Mouse (Mus musculus) midbrain, embryonic 13.5 days (tissue): Measurements from ENCODE around the gene Hapln2. TPM values are rescaled to one million over a fixed set of nuclear protein-coding genes. Genes with fewer than 3 reads are reported as not detected.

Experiments used
- ATAC-seq: fragments of 200-750 bp; cut with Nextera tagmentation; 2 replicates; pipeline ENCODE4 v1.8.0; 2017; ENCODE audit warnings: mild to moderate bottlenecking, moderate TSS enrichment, moderate library complexity
- H3K27ac ChIP-seq: fragments of 300-500 bp; sonication (generic); 2 replicates; pipeline ENCODE4 v1.5.1; 2015; ENCODE audit warnings: inconsistent platforms, mild to moderate bottlenecking, moderate library complexity
- H3K27me3 ChIP-seq: fragments of 300-500 bp; sonication (generic); 2 replicates; pipeline ENCODE4 v1.6.1; 2015; ENCODE audit warnings: mild to moderate bottlenecking, inconsistent platforms
- H3K36me3 ChIP-seq: fragments of 300-500 bp; sonication (generic); 2 replicates; pipeline ENCODE4 v1.6.1; 2015; ENCODE audit warnings: mild to moderate bottlenecking, inconsistent platforms
- H3K4me1 ChIP-seq: fragments of 300-500 bp; sonication (generic); replicated peaks from 2 replicates; pipeline ENCODE4 v1.6.1; 2015; ENCODE audit warnings: inconsistent platforms
- H3K4me2 ChIP-seq: fragments of 300-500 bp; sonication (generic); replicated peaks from 2 replicates; pipeline ENCODE4 v1.6.1; 2015; ENCODE audit warnings: moderate library complexity, mild to moderate bottlenecking, inconsistent platforms
- H3K4me3 ChIP-seq: fragments of 300-500 bp; sonication (generic); replicated peaks from 2 replicates; pipeline ENCODE4 v1.5.1; 2015; ENCODE audit warnings: mild to moderate bottlenecking, inconsistent platforms
- H3K9ac ChIP-seq: fragments of 300-500 bp; sonication (generic); replicated peaks from 2 replicates; pipeline ENCODE4 v1.6.1; 2015; ENCODE audit warnings: mild to moderate bottlenecking, inconsistent platforms
- H3K9me3 ChIP-seq: fragments of 300-500 bp; sonication (generic); 2 replicates; pipeline ENCODE4 v1.6.1; 2016; ENCODE audit warnings: mild to moderate bottlenecking, inconsistent platforms
- WGBS: fragments of 180-500 bp; shearing (Covaris S2); methylation state at CpG from one replicate; pipeline ENCODE4 v1.1.7; 2015; 5-methylcytosine and 5-hydroxymethylcytosine counted together
- polyA plus RNA-seq: library from polyadenylated mRNA; unstranded; fragments of >200 nt; fragmentation: Nextera tagmentation; extraction: Ambion mirVana; gene quantifications from 2 replicates; pipeline ENCODE4 v1.2.1, GENCODE M21; 2015

The Hapln2 gene
- polyA plus RNA-seq, 1 experiment from 2014 or later, result 0.55 TPM

- H3K4me2 ChIP-seq, result no peak overlapping the region
- 0 out of 2 replicates have a peak, but pooled peaks cover 2% of the 10 kb centered on the region for H3K4me1 ChIP-seq
- H3K27ac ChIP-seq, result no peak overlapping the region
- H3K9ac ChIP-seq, result no peak overlapping the region
- H3K4me3 ChIP-seq, result no peak overlapping the region
- H3K27me3 ChIP-seq, result peaks cover 40% of the 10 kb centered on the region
- ATAC-seq, result no peak
- H3K36me3 ChIP-seq, result no peaks in the 10 kb centered on the region
- H3K9me3 ChIP-seq, result 0 out of 2 replicates have a peak, but pooled peaks cover under 1% of the 10 kb centered on the region
- WGBS, result 74% methylated on average over 5 of the region's 5 CpGs
Measured at GRCm38 (mm10) chr3:88033506-88033905, 6.1 kb upstream of the Hapln2 start.

- Histone ChIP-seq H3K4me2 (no peak overlapping the region), H3K9me3 (peaks cover 8% of the 10 kb centered on the region; the same call in 1 of the 2 replicates), H3K4me3 (no peak overlapping the region), H3K36me3 (no peaks in the 10 kb centered on the region), H3K4me1 (0 out of 2 replicates have a peak, but pooled peaks cover 2% of the 10 kb centered on the region), H3K9ac (no peak overlapping the region), H3K27me3 (peaks cover 56% of the 10 kb centered on the region), H3K27ac (no peak overlapping the region)
- WGBS, result 20% methylated on average over 19 of the region's 19 CpGs
- no peak for ATAC-seq
Measured at GRCm38 (mm10) chr3:88030608-88031395, 3.4 kb upstream of the Hapln2 start.

- ATAC-seq, result no peak
- H3K4me2 ChIP-seq, result no peak overlapping the region
- peaks cover 11% of the 10 kb centered on the region; the same call in 1 of the 2 replicates for H3K9me3 ChIP-seq
- H3K9ac ChIP-seq, result no peak overlapping the region
- WGBS, result 62% methylated on average over 7 of the region's 7 CpGs
- H3K27me3 ChIP-seq, result peaks cover 78% of the 10 kb centered on the region
- H3K27ac ChIP-seq, result no peak overlapping the region
- no peaks in the 10 kb centered on the region for H3K36me3 ChIP-seq
- no peak overlapping the region for H3K4me3 ChIP-seq
- peaks cover 24% of the 10 kb centered on the region for H3K4me1 ChIP-seq
Measured at GRCm38 (mm10) chr3:88026823-88027222, 560 bp downstream of the Hapln2 start.

- Histone ChIP-seq H3K4me1 (peaks cover 22% of the 10 kb centered on the region), H3K36me3 (no peaks in the 10 kb centered on the region), H3K4me3 (peak overlapping the region; percentile 57), H3K9me3 (peaks cover 9% of the 10 kb centered on the region; the same call in 1 of the 2 replicates), H3K27me3 (peaks cover 82% of the 10 kb centered on the region), H3K27ac (no peak overlapping the region), H3K4me2 (peak overlapping the region; percentile 95), H3K9ac (peak overlapping the region; percentile 61)
- ATAC-seq, result peak; percentile 82
- WGBS, result under 1% methylated on average over 81 of the region's 81 CpGs
Measured at GRCm38 (mm10) chr3:88023192-88024074, 4.0 kb downstream of the Hapln2 start.

GRCm38 (mm10) chr3:88022322-88023191 is 4.8 kb downstream of the Hapln2 start:
- peak; percentile 86 for ATAC-seq
- peak overlapping the region; percentile 57 for H3K4me3 ChIP-seq
- WGBS, result under 1% methylated on average over 62 of the region's 66 CpGs
- 0 out of 2 replicates have a peak, but pooled peaks cover 4% of the 10 kb centered on the region for H3K9me3 ChIP-seq
- H3K4me1 ChIP-seq, result peaks cover 22% of the 10 kb centered on the region
- H3K9ac ChIP-seq, result peak overlapping the region; percentile 61
- peaks cover 83% of the 10 kb centered on the region for H3K27me3 ChIP-seq
- no peak overlapping the region for H3K27ac ChIP-seq
- no peaks in the 10 kb centered on the region for H3K36me3 ChIP-seq
- peak overlapping the region; percentile 95 for H3K4me2 ChIP-seq

GRCm38 (mm10) chr3:88010634-88011265 is 16.6 kb downstream of the Hapln2 start:
- Histone ChIP-seq H3K9ac (no peak overlapping the region), H3K27ac (no peak overlapping the region), H3K36me3 (no peaks in the 10 kb centered on the region), H3K4me2 (no peak overlapping the region), H3K4me1 (no peaks in the 10 kb centered on the region), H3K9me3 (no peaks in the 10 kb centered on the region), H3K27me3 (peaks cover 4% of the 10 kb centered on the region), H3K4me3 (no peak overlapping the region)
- WGBS, result 9% methylated on average over 6 of the region's 6 CpGs
- ATAC-seq, result no peak

- Histone ChIP-seq H3K27ac (no peak overlapping the region), H3K9me3 (no peaks in the 10 kb centered on the region), H3K27me3 (peaks cover 38% of the 10 kb centered on the region), H3K36me3 (no peaks in the 10 kb centered on the region), H3K4me3 (no peak overlapping the region), H3K4me1 (peaks cover 9% of the 10 kb centered on the region; the same call in 1 of the 2 replicates), H3K4me2 (no peak overlapping the region), H3K9ac (no peak overlapping the region)
- no peak for ATAC-seq
- 84% methylated on average over 18 of the region's 18 CpGs for WGBS
Measured at GRCm38 (mm10) chr3:88005822-88006786, 21.3 kb downstream of the Hapln2 start.

GRCm38 (mm10) chr3:88002291-88002976 is 24.9 kb downstream of the Hapln2 start:
- H3K4me3 ChIP-seq, result no peak overlapping the region
- no peaks in the 10 kb centered on the region for H3K9me3 ChIP-seq
- no peaks in the 10 kb centered on the region for H3K36me3 ChIP-seq
- peak; percentile 31; the same call in 1 of the 2 replicates for ATAC-seq
- peaks cover 71% of the 10 kb centered on the region for H3K27me3 ChIP-seq
- peaks cover 38% of the 10 kb centered on the region for H3K4me1 ChIP-seq
- H3K9ac ChIP-seq, result no peak overlapping the region
- WGBS, result 3% methylated on average over 17 of the region's 17 CpGs
- no peak overlapping the region for H3K27ac ChIP-seq
- H3K4me2 ChIP-seq, result no peak overlapping the region

GRCm38 (mm10) chr3:88000816-88001595 is 26.4 kb downstream of the Hapln2 start:
- no peak for ATAC-seq
- H3K27me3 ChIP-seq, result peaks cover 85% of the 10 kb centered on the region
- H3K36me3 ChIP-seq, result no peaks in the 10 kb centered on the region
- no peak overlapping the region for H3K27ac ChIP-seq
- 12% methylated on average over 11 of the region's 11 CpGs for WGBS
- peaks cover 49% of the 10 kb centered on the region for H3K4me1 ChIP-seq
- H3K4me3 ChIP-seq, result peak overlapping the region; percentile 40
- H3K9ac ChIP-seq, result no peak overlapping the region
- H3K9me3 ChIP-seq, result no peaks in the 10 kb centered on the region
- H3K4me2 ChIP-seq, result peak overlapping the region; percentile 66
